Mouse (Mus musculus) hindbrain, embryonic 10.5 days (tissue): ENCODE data around the gene Ghdc. TPM values are rescaled to one million over a fixed set of nuclear protein-coding genes. Genes with fewer than 3 reads are reported as not detected.

ENCODE experiments used
- DNase-seq: peaks from one replicate; pipeline ENCODE4 v3.0.0-alpha.2; 2017; ENCODE audit warnings: low spot score
- H3K27ac ChIP-seq: fragments of 300-500 bp; sonication (generic); 2 replicates; pipeline ENCODE4 v1.5.1; 2016; ENCODE audit warnings: mild to moderate bottlenecking, moderate library complexity
- H3K27me3 ChIP-seq: fragments of 300-500 bp; sonication (generic); 2 replicates; pipeline ENCODE4 v1.6.1; 2016; ENCODE audit warnings: mild to moderate bottlenecking; ENCODE audit not compliant: poor library complexity, insufficient read depth, severe bottlenecking
- H3K36me3 ChIP-seq: fragments of 300-500 bp; sonication (generic); 2 replicates; pipeline ENCODE4 v1.6.1; 2016; ENCODE audit warnings: mild to moderate bottlenecking, moderate library complexity
- H3K4me1 ChIP-seq: fragments of 300-500 bp; sonication (generic); replicated peaks from 2 replicates; pipeline ENCODE4 v1.6.1; 2016; ENCODE audit warnings: mild to moderate bottlenecking
- H3K4me3 ChIP-seq: fragments of 300-500 bp; sonication (generic); 2 replicates; pipeline ENCODE4 v1.5.1; 2016; ENCODE audit warnings: mild to moderate bottlenecking, moderate library complexity
- H3K9me3 ChIP-seq: fragments of 300-500 bp; sonication (generic); 2 replicates; pipeline ENCODE4 v1.6.1; 2016; ENCODE audit warnings: mild to moderate bottlenecking, moderate library complexity
- WGBS: fragments of 180-500 bp; shearing (Covaris S2); methylation state at CpG from one replicate; pipeline ENCODE4 v1.1.7; 2016; 5-methylcytosine and 5-hydroxymethylcytosine counted together
- polyA plus RNA-seq: library from polyadenylated mRNA; unstranded; fragments of >200 nt; fragmentation: Nextera tagmentation; extraction: Ambion mirVana; gene quantifications from 2 replicates; pipeline ENCODE4 v1.2.1, GENCODE M21; 2016

Gene Ghdc
- polyA plus RNA-seq, 1 experiment from 2014 or later: 4.3 TPM

DNA sequence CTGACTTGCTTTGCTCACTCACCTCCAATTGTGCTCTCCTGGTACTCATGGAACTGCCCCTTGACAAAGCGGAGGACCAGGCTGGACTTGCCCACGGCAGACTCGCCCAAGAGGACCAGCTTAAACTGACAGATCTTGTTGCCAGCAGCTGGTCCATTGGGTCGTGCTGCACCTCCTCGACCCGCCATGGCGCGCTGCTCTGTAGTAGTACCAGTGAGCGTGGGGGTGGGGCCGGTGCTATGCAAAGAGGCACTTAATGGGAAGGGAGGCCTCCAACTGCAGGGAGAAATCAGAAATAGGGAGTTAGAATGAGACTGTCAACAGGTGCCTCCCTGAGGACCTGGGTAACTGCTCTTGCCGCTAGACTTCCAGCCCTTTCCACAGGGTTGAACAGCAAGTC is 50.9 kb downstream of the Ghdc start:
- Histone ChIP-seq H3K27me3 (no peaks in the 10 kb centered on the region), H3K4me1 (peaks cover 42% of the 10 kb centered on the region), H3K27ac (no peak overlapping the region), H3K4me3 (no peak overlapping the region), H3K36me3 (peaks cover 52% of the 10 kb centered on the region), H3K9me3 (no peaks in the 10 kb centered on the region)
- DNase-seq: no peak
- 89% methylated on average over 11 of the region's 11 CpGs for WGBS

GRCm38 (mm10) chr11:100719312-100719711 is 51.4 kb downstream of the Ghdc start:
- H3K27ac ChIP-seq: no peak overlapping the region
- DNase-seq: no peak
- peaks cover 55% of the 10 kb centered on the region for H3K36me3 ChIP-seq
- H3K9me3 ChIP-seq: no peaks in the 10 kb centered on the region
- H3K27me3 ChIP-seq: no peaks in the 10 kb centered on the region
- 95% methylated on average over 3 of the region's 3 CpGs for WGBS
- no peak overlapping the region for H3K4me3 ChIP-seq
- H3K4me1 ChIP-seq: peaks cover 43% of the 10 kb centered on the region

GRCm38 (mm10) chr11:100718866-100719265 is 51.9 kb downstream of the Ghdc start:
- Histone ChIP-seq H3K4me3 (no peak overlapping the region), H3K36me3 (peaks cover 55% of the 10 kb centered on the region), H3K27me3 (no peaks in the 10 kb centered on the region), H3K9me3 (no peaks in the 10 kb centered on the region), H3K27ac (no peak overlapping the region), H3K4me1 (peaks cover 47% of the 10 kb centered on the region)
- 96% methylated on average over 4 of the region's 4 CpGs for WGBS
- DNase-seq: no peak

GRCm38 (mm10) chr11:100718462-100718861 is 52.3 kb downstream of the Ghdc start:
- Histone ChIP-seq H3K27ac (no peak overlapping the region), H3K4me1 (peaks cover 51% of the 10 kb centered on the region), H3K9me3 (no peaks in the 10 kb centered on the region), H3K27me3 (no peaks in the 10 kb centered on the region), H3K36me3 (peaks cover 55% of the 10 kb centered on the region), H3K4me3 (no peak overlapping the region)
- 94% methylated on average over 7 of the region's 7 CpGs for WGBS
- DNase-seq: no peak

DNA sequence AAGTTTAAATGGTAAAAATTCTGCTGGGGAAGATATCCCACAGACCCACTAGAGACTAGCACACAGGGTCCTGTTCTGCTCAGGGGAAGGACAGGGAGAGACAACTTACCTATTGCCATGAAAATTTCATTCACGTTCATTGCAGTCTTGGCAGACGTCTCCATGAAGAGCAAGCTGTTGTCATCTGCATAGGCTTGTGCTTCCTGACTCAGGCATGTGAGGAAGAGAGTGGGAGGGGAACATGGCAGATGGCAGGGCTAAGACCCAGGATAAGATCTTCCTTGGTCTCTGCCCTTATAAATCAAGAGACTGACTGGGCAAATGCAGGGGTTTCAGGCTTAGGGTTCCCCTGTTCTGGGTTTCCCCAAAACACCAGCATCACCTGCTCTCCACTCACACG is 54.1 kb downstream of the Ghdc start:
- Histone ChIP-seq H3K27ac (no peak overlapping the region), H3K9me3 (no peaks in the 10 kb centered on the region), H3K4me3 (no peak overlapping the region), H3K4me1 (peaks cover 55% of the 10 kb centered on the region), H3K36me3 (peaks cover 55% of the 10 kb centered on the region), H3K27me3 (no peaks in the 10 kb centered on the region)
- DNase-seq: no peak
- 85% methylated on average over 3 of the region's 3 CpGs for WGBS

Other genes with a start within 250 kb of the Ghdc start
- 356 and 388 TPM in 2 replicates for gene Acly, start 243.0 kb downstream of the Ghdc start, polyA plus RNA-seq
- gene Ttc25, start 225.3 kb downstream of the Ghdc start, polyA plus RNA-seq: 3.2 and 3.3 TPM in 2 replicates
- gene Cnp, start 196.1 kb downstream of the Ghdc start, polyA plus RNA-seq: 22.7 and 27.3 TPM in 2 replicates
- 95.9 and 119 TPM in 2 replicates for gene Nkiras2, start 151.7 kb downstream of the Ghdc start, polyA plus RNA-seq
- gene Dnajc7, start 150.8 kb downstream of the Ghdc start, polyA plus RNA-seq: 219 and 260 TPM in 2 replicates
- gene Zfp385c, start 78.5 kb downstream of the Ghdc start, polyA plus RNA-seq: 0.26 and 0.68 TPM in 2 replicates
- gene Dhx58, start 66.7 kb downstream of the Ghdc start, polyA plus RNA-seq: 1.9 and 2.9 TPM in 2 replicates
- 70.8 and 71.3 TPM in 2 replicates for gene Kat2a, start 58.5 kb downstream of the Ghdc start, polyA plus RNA-seq
- gene Hspb9, start 57.1 kb downstream of the Ghdc start, polyA plus RNA-seq: 0.25 and 0.35 TPM in 2 replicates
- gene Rab5c, start 32.7 kb downstream of the Ghdc start, polyA plus RNA-seq: 16.8 and 37.2 TPM in 2 replicates
- 1.5 and 4.4 TPM in 2 replicates for gene Kcnh4, start 11.0 kb downstream of the Ghdc start, polyA plus RNA-seq
- not detected in 2 replicates for gene Hcrt, start 8.0 kb downstream of the Ghdc start, polyA plus RNA-seq
- gene Stat5b, start 79.8 kb upstream of the Ghdc start, polyA plus RNA-seq: 13.6 and 14.8 TPM in 2 replicates
- 2.0 and 2.8 TPM in 2 replicates for gene Stat5a, start 88.4 kb upstream of the Ghdc start, polyA plus RNA-seq
- 21.1 and 31.5 TPM in 2 replicates for gene Stat3, start 168.6 kb upstream of the Ghdc start, polyA plus RNA-seq
- 18.2 and 21.4 TPM in 2 replicates for gene Cavin1, start 199.9 kb upstream of the Ghdc start, polyA plus RNA-seq
- 36.2 and 48.1 TPM in 2 replicates for gene Atp6v0a1, start 238.5 kb upstream of the Ghdc start, polyA plus RNA-seq